Mouse (Mus musculus): ENCODE data around the gene Vmn2r83.

Gene Vmn2r83

DNA sequence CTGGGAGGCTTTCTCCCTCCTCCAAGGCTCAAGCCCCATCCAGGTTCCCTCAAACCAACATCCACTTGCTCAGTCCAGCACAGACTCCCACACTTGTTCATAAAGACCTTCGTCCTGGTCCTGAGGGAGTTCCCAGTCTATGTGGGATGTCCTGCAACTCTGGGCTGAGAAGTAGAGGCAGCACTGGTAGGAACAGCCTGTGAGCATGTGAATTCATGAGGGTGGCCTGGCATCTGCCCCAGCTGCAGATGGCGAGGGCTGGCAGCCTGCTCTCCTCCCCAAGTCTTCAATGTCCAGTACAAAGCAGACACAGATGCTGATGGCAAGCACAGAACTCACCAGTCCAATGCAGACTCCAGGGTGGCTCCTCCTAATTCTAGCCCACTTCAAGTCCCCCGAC is 69.8 kb downstream of the Vmn2r83 start:
- no peak for DNase-seq

DNA sequence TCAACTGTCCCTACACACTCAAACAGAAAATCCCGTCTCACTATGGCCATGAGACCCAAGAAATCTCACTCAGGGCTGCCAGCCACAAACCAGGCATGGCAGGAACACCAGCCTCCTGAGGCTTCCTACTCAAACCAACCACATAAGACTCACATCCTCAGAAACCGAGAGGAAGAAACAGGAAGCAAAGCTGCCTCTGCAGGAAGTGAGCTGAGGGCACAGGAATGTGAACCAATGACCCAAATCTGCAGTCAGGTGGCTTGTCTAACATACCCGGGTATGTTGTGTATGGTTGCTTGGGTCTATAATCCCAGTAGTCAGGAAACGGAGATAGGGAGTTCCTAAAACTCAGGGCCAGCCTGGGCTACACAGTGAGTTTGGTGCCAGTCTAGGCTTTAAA is 70.3 kb downstream of the Vmn2r83 start:
- DNase-seq = no peak

DNA sequence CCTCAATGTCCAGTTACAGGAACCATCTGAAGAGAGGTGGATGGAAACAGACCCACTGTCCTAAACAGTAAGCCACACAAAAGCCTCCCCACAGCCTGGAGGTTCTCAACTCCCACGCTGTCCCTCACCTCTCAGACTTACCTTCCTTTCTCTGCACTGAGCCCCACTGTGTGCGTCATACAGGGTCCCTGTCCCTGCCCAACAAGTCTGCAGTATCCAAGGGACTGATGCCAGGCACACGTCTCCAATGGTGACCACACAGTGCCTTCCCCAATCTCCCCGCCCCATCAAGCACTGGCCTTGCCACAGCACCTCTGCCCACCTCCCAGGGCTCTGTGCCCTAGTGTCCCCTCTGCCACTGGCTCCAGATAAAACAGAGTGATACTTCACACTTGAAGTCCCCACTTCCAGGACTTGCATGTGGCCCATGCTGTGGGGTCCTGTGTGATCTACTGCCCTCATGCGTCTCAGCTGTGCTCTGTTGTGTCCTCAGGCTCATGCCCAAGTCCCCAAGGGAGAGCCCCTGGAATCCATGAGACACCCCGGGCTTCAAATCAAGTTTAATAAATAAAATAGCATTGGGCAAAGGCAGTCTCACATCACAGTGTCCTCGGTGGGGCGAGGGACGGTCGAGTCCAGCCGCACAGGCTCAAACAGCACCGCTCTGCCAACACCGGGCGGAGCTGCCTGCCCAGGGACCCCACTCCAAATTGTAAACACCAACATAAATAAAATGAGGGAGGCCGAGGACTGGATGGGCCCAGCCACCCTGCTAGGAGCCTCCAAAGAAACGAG is 71.4 kb downstream of the Vmn2r83 start:
- no peak for DNase-seq

DNA sequence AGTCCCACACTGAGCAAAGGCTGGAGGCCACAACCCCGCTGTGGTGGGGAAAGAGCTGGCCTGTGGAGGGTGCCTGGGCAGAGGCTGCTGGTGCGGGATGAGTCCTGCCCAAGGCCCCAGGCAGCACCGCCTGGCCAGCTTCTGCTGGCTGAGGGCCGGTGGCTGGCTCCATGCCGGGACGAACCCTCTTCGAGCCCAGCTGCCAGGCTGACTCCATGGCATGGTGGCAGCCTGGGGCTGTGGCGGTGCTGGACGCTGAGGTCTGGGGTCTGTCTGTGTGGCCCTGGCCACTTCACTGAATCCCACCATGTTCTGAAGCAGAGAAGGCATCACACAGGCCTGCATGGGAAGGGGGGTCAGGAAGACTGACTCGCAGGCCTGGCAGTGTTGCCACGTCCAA is 72.2 kb downstream of the Vmn2r83 start:
- no peak for DNase-seq

DNA sequence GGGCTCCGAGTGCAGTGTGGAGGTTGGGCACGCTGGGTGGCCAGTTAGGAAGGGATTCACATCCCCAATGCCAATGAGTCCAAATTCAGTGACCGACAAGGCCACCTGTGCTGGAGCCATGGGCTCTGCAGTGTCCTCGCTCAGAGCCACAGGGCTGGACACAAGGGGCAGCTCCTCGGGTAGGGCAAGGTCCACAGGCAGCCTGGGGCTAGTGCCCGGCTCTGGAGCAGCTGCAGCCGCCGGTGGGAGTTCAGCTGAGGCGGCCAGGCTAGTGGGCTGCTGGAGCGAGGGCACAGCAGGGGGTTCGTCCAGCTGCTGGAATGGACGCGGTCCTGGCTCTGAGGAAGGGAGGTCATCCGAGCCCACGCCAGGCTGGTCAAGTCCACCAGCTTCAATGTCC is 73.0 kb downstream of the Vmn2r83 start:
- no peak for DNase-seq

DNA sequence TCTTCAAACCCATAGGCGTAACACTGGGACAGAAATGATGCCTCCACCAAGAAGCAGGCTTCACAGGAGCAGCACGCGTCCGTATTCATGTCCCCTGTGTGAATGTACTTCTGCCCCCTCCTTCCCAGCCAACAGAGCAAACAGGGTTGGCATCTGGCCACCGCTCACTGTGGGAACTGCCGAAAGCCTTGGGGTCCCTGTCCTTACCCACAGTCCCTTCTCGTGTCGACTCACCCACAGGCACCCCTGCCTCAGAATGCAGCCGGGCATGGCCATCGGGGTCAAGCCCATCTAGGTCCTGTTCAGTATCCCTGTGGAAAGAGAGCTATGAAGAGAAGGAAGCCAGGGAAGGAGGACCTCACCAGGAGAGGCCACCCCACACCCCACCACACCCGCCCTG is 73.6 kb downstream of the Vmn2r83 start:
- DNase-seq = no peak

All from cerebellum, adult 11 months (tissue).